Mouse (Mus musculus) stomach, embryonic 14.5 days (tissue): ENCODE measurements around the gene Slc7a6. TPM values are rescaled to one million over a fixed set of nuclear protein-coding genes. Genes with fewer than 3 reads are reported as not detected.

Source experiments
- ATAC-seq: fragments of 200-750 bp; cut with Nextera tagmentation; 2 replicates; pipeline ENCODE4 v1.8.0; 2017; ENCODE audit warnings: low read depth, moderate TSS enrichment; ENCODE audit not compliant: insufficient number of reproducible peaks, insufficient read depth, low FRiP score
- H3K27ac ChIP-seq: fragments of 300-500 bp; sonication (generic); 2 replicates; pipeline ENCODE4 v1.5.1; 2014; ENCODE audit warnings: mild to moderate bottlenecking, low read length, moderate library complexity, mixed read lengths
- H3K27me3 ChIP-seq: fragments of 300-500 bp; sonication (generic); 2 replicates; pipeline ENCODE4 v1.6.1; 2014; ENCODE audit warnings: low read length, control low read depth, mixed read lengths; ENCODE audit not compliant: control insufficient read depth, insufficient read depth
- H3K36me3 ChIP-seq: fragments of 300-500 bp; sonication (generic); 2 replicates; pipeline ENCODE4 v1.6.1; 2014; ENCODE audit warnings: mild to moderate bottlenecking, control low read depth, low read length, moderate library complexity, mixed read lengths; ENCODE audit not compliant: control insufficient read depth, insufficient read depth
- H3K4me1 ChIP-seq: fragments of 300-500 bp; sonication (generic); 2 replicates; pipeline ENCODE4 v1.6.1; 2014; ENCODE audit warnings: low read length, control low read depth, mixed read lengths; ENCODE audit not compliant: control insufficient read depth, insufficient read depth
- H3K4me2 ChIP-seq: fragments of 300-500 bp; sonication (generic); replicated peaks from 2 replicates; pipeline ENCODE4 v1.6.1; 2014; ENCODE audit warnings: low read depth, low read length, control low read depth
- H3K4me3 ChIP-seq: fragments of 300-500 bp; sonication (generic); 2 replicates; pipeline ENCODE4 v1.5.1; 2014; ENCODE audit warnings: low read depth, low read length, control low read depth
- H3K9ac ChIP-seq: fragments of 300-500 bp; sonication (generic); replicated peaks from 2 replicates; pipeline ENCODE4 v1.6.1; 2014; ENCODE audit warnings: low read depth, mild to moderate bottlenecking, control low read depth, low read length, moderate library complexity, mixed read lengths
- H3K9me3 ChIP-seq: fragments of 300-500 bp; sonication (generic); 2 replicates; pipeline ENCODE4 v1.6.1; 2016; ENCODE audit warnings: low read depth, low read length, control low read depth; ENCODE audit not compliant: control insufficient read depth
- WGBS: fragments of 180-500 bp; shearing (Covaris S2); extraction: QIAGEN DNeasy Blood & Tissue Kit; methylation state at CpG from one replicate; pipeline ENCODE4 v1.1.7; 2014; 5-methylcytosine and 5-hydroxymethylcytosine counted together
- polyA plus RNA-seq: library from polyadenylated mRNA; unstranded; fragments of >200 nt; fragmentation: Nextera tagmentation; extraction: Ambion mirVana; gene quantifications from 2 replicates; pipeline ENCODE4 v1.2.1, GENCODE M21; 2014

Gene Slc7a6
- polyA plus RNA-seq, 1 experiment from 2014 or later, result 65.6 TPM

GRCm38 (mm10) chr8:106159876-106160275, 8.8 kb upstream of the Slc7a6 start:
- Histone ChIP-seq H3K27ac (no peak overlapping the region), H3K4me3 (no peak overlapping the region), H3K9me3 (no peaks in the 10 kb centered on the region), H3K9ac (no peak overlapping the region), H3K4me1 (no peaks in the 10 kb centered on the region), H3K4me2 (no peak overlapping the region), H3K36me3 (peaks cover 29% of the 10 kb centered on the region), H3K27me3 (no peaks in the 10 kb centered on the region)
- no peak for ATAC-seq
- WGBS, result 89% methylated on average over 6 of the region's 6 CpGs

- Histone ChIP-seq H3K27me3 (no peaks in the 10 kb centered on the region), H3K4me2 (no peak overlapping the region), H3K27ac (no peak overlapping the region), H3K9ac (no peak overlapping the region), H3K9me3 (no peaks in the 10 kb centered on the region), H3K4me1 (no peaks in the 10 kb centered on the region), H3K4me3 (no peak overlapping the region), H3K36me3 (peaks cover 23% of the 10 kb centered on the region)
- ATAC-seq, result no peak
- 85% methylated on average over 9 of the region's 9 CpGs for WGBS
These were observed 5.4 kb upstream of the Slc7a6 start for GRCm38 (mm10) chr8:106163251-106163650.

- no peak overlapping the region for H3K4me2 ChIP-seq
- H3K27ac ChIP-seq, result no peak overlapping the region
- no peak for ATAC-seq
- no peaks in the 10 kb centered on the region for H3K9me3 ChIP-seq
- WGBS, result 42% methylated on average over 4 of the region's 4 CpGs
- H3K4me3 ChIP-seq, result no peak overlapping the region
- H3K27me3 ChIP-seq, result no peaks in the 10 kb centered on the region
- H3K9ac ChIP-seq, result no peak overlapping the region
- H3K36me3 ChIP-seq, result peaks cover 21% of the 10 kb centered on the region
- H3K4me1 ChIP-seq, result peaks cover 3% of the 10 kb centered on the region; the same call in 1 of the 2 replicates
These were observed 3.2 kb upstream of the Slc7a6 start for GRCm38 (mm10) chr8:106165460-106165859.

GRCm38 (mm10) chr8:106169017-106169933, 618 bp downstream of the Slc7a6 start:
- Histone ChIP-seq H3K4me3 (peak overlapping the region; percentile 77), H3K4me2 (peak overlapping the region; percentile 82), H3K36me3 (peaks cover 2% of the 10 kb centered on the region; the same call in 1 of the 2 replicates), H3K4me1 (peaks cover 3% of the 10 kb centered on the region; the same call in 1 of the 2 replicates), H3K27me3 (no peaks in the 10 kb centered on the region), H3K9ac (peak overlapping the region; percentile 72), H3K9me3 (no peaks in the 10 kb centered on the region), H3K27ac (peak overlapping the region; percentile 66)
- ATAC-seq, result peak; percentile 63
- WGBS, result under 1% methylated on average over 54 of the region's 54 CpGs

GRCm38 (mm10) chr8:106169934-106170480, 1.4 kb downstream of the Slc7a6 start:
- 32% methylated on average over 6 of the region's 6 CpGs for WGBS
- peak overlapping the region; percentile 82 for H3K4me2 ChIP-seq
- no peaks in the 10 kb centered on the region for H3K9me3 ChIP-seq
- H3K4me3 ChIP-seq, result peak overlapping the region; percentile 77
- peaks cover 3% of the 10 kb centered on the region; the same call in 1 of the 2 replicates for H3K4me1 ChIP-seq
- no peaks in the 10 kb centered on the region for H3K36me3 ChIP-seq
- H3K9ac ChIP-seq, result 0 out of 2 replicates have a peak overlapping the region, but pooled peaks have one; percentile 72
- ATAC-seq, result no peak
- H3K27ac ChIP-seq, result no peak overlapping the region
- no peaks in the 10 kb centered on the region for H3K27me3 ChIP-seq

GRCm38 (mm10) chr8:106173566-106173965, 4.9 kb downstream of the Slc7a6 start:
- H3K27ac ChIP-seq, result no peak overlapping the region
- H3K4me1 ChIP-seq, result peaks cover 15% of the 10 kb centered on the region; the same call in 1 of the 2 replicates
- H3K27me3 ChIP-seq, result no peaks in the 10 kb centered on the region
- no peaks in the 10 kb centered on the region for H3K36me3 ChIP-seq
- H3K9me3 ChIP-seq, result no peaks in the 10 kb centered on the region
- WGBS, result 87% methylated on average over 3 of the region's 3 CpGs
- no peak for ATAC-seq
- H3K4me3 ChIP-seq, result no peak overlapping the region
- H3K9ac ChIP-seq, result no peak overlapping the region
- H3K4me2 ChIP-seq, result no peak overlapping the region

GRCm38 (mm10) chr8:106176891-106177290, 8.2 kb downstream of the Slc7a6 start:
- Histone ChIP-seq H3K9ac (no peak overlapping the region), H3K4me3 (no peak overlapping the region), H3K27me3 (no peaks in the 10 kb centered on the region), H3K4me2 (no peak overlapping the region), H3K9me3 (no peaks in the 10 kb centered on the region), H3K36me3 (peaks cover 3% of the 10 kb centered on the region; the same call in 1 of the 2 replicates), H3K27ac (no peak overlapping the region), H3K4me1 (peaks cover 13% of the 10 kb centered on the region; the same call in 1 of the 2 replicates)
- no peak for ATAC-seq
- 15% methylated on average over 1 of the region's 1 CpGs for WGBS

- 64% methylated on average over 1 of the region's 1 CpGs for WGBS
- H3K27ac ChIP-seq, result no peak overlapping the region
These were observed 8.9 kb downstream of the Slc7a6 start for GRCm38 (mm10) chr8:106177594-106177993.

More at GRCm38 (mm10) chr8:106177594-106177993, 8.9 kb downstream of the Slc7a6 start:
- H3K4me1 ChIP-seq, result peaks cover 13% of the 10 kb centered on the region; the same call in 1 of the 2 replicates
- no peak overlapping the region for H3K9ac ChIP-seq
- H3K36me3 ChIP-seq, result peaks cover 3% of the 10 kb centered on the region; the same call in 1 of the 2 replicates
- no peaks in the 10 kb centered on the region for H3K9me3 ChIP-seq
- H3K27me3 ChIP-seq, result no peaks in the 10 kb centered on the region
- no peak overlapping the region for H3K4me3 ChIP-seq
- H3K4me2 ChIP-seq, result no peak overlapping the region
- no peak for ATAC-seq
